In the genomic region with DNA sequence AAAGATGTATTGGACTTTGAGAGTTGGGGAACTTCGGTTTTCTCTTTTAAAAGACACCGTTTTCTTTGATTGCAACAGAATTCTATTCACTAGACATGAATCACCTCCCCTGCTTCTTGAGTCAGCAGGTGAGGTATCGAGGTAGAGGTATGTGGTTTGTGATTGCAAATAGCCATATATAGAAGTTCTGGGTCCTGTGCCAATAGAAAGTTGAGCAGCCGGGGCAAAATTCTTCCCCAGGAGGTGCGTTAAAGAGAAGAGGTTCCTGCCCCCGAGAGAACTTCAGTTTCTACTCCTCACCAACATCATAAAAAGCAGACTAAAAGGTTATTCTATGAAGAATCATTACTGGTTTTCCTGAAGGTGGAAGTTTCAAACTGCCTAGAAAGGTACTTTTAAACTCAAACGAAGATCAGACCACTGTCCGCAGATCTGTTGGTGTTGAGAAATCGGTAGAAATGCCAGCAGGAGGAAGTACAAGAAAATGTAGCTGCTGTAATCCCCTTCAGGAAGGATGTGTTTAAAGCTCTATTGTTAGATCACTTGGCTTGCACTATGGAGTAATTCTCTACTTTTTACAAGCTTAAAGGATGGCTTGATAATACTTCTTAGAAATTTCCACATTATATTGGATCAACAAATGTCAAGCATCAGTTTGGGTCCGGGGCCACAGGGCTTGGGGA, we compare ENCODE assay signal across 8 mouse cellular contexts. TPM values are rescaled to one million over a fixed set of nuclear protein-coding genes. Genes with fewer than 3 reads are reported as not detected.
A peak's percentile ranks its signal among the peaks of the same experiment; 100 is the strongest.
DNase-seq lines count a peak whose midpoint lies in the region; ATAC-seq lines count a peak whose summit lies in the region.

No protein-coding gene starts in this region.

- H3K9ac ChIP-seq in kidney, embryonic 14.5 days (ENCODE audit: low read depth, low read length), result peak overlapping the region; percentile 58
- H3K9ac ChIP-seq in forebrain, embryonic 12.5 days, result no peak overlapping the region
- no peak overlapping the region for H3K9ac ChIP-seq in limb, embryonic 12.5 days (replicated peaks)
- no peak overlapping the region for H3K9ac ChIP-seq in neural tube, embryonic 12.5 days

- H3K4me1 ChIP-seq in kidney, embryonic 14.5 days (ENCODE audit: control insufficient read depth, insufficient read depth, low read length), result 0 out of 2 replicates have a peak, but pooled peaks cover 15% of the 10 kb centered on the region
- peaks cover 9% of the 10 kb centered on the region for H3K4me1 ChIP-seq in forebrain, embryonic 12.5 days
- H3K4me1 ChIP-seq in limb, embryonic 12.5 days (replicated peaks), result peaks cover 5% of the 10 kb centered on the region; the same call in 1 of the 2 replicates
- H3K4me1 ChIP-seq in neural tube, embryonic 12.5 days, result peaks cover 11% of the 10 kb centered on the region; the same call in 1 of the 2 replicates

- H3K36me3 ChIP-seq in kidney, embryonic 14.5 days (ENCODE audit: control insufficient read depth, insufficient read depth, low read length), result no peaks in the 10 kb centered on the region
- no peaks in the 10 kb centered on the region for H3K36me3 ChIP-seq in forebrain, embryonic 12.5 days (replicated peaks)
- no peaks in the 10 kb centered on the region for H3K36me3 ChIP-seq in limb, embryonic 12.5 days
- H3K36me3 ChIP-seq in neural tube, embryonic 12.5 days, result no peaks in the 10 kb centered on the region

- H3K9me3 ChIP-seq in kidney, embryonic 14.5 days (ENCODE audit: control insufficient read depth, low read length), result no peaks in the 10 kb centered on the region
- no peaks in the 10 kb centered on the region for H3K9me3 ChIP-seq in forebrain, embryonic 12.5 days
- no peaks in the 10 kb centered on the region for H3K9me3 ChIP-seq in limb, embryonic 12.5 days
- no peaks in the 10 kb centered on the region for H3K9me3 ChIP-seq in neural tube, embryonic 12.5 days

- no peak for ATAC-seq in kidney, embryonic 14.5 days (ENCODE audit: low FRiP score, low TSS enrichment)
- ATAC-seq in forebrain, embryonic 12.5 days (ENCODE audit: low FRiP score), result no peak
- no peak for ATAC-seq in limb, embryonic 12.5 days (ENCODE audit: insufficient number of reproducible peaks, insufficient read depth, low FRiP score, low TSS enrichment, low read depth)
- no peak for ATAC-seq in neural tube, embryonic 12.5 days (ENCODE audit: low FRiP score, low read depth)

- H3K4me2 ChIP-seq in kidney, embryonic 14.5 days (replicated peaks; ENCODE audit: low read depth, low read length), result peak overlapping the region; percentile 81
- H3K4me2 ChIP-seq in forebrain, embryonic 12.5 days, result peak overlapping the region; percentile 70; the same call in 1 of the 2 replicates
- H3K4me2 ChIP-seq in limb, embryonic 12.5 days, result peak overlapping the region; percentile 74
- peak overlapping the region; percentile 73 for H3K4me2 ChIP-seq in neural tube, embryonic 12.5 days (replicated peaks)

- no peak for DNase-seq in kidney, adult 8-10 months
- no peak for DNase-seq in thymus, postnatal 4 days
- DNase-seq in yolk sac, embryonic 10.5 days (ENCODE audit: low spot score), result no peak
- DNase-seq in gastrocnemius, adult 8-10 months (ENCODE audit: low spot score in 2 of 2), result no peak

- WGBS in kidney, embryonic 14.5 days, result 38% methylated on average over 10 of the region's 10 CpGs
- WGBS in forebrain, embryonic 12.5 days, result 55% methylated on average over 10 of the region's 10 CpGs
- WGBS in limb, embryonic 12.5 days, result 58% methylated on average over 10 of the region's 10 CpGs
- 64% methylated on average over 10 of the region's 10 CpGs for WGBS in neural tube, embryonic 12.5 days

- no peak overlapping the region for H3K27ac ChIP-seq in kidney, embryonic 14.5 days (ENCODE audit: low read depth, low read length)
- no peak overlapping the region for H3K27ac ChIP-seq in forebrain, embryonic 12.5 days
- H3K27ac ChIP-seq in limb, embryonic 12.5 days, result no peak overlapping the region
- no peak overlapping the region for H3K27ac ChIP-seq in neural tube, embryonic 12.5 days

- no peaks in the 10 kb centered on the region for H3K27me3 ChIP-seq in kidney, embryonic 14.5 days (ENCODE audit: control insufficient read depth, insufficient read depth, low read length)
- peaks cover 26% of the 10 kb centered on the region for H3K27me3 ChIP-seq in forebrain, embryonic 12.5 days
- H3K27me3 ChIP-seq in limb, embryonic 12.5 days, result peaks cover 7% of the 10 kb centered on the region
- no peaks in the 10 kb centered on the region; the same call in 1 of the 2 replicates for H3K27me3 ChIP-seq in neural tube, embryonic 12.5 days (replicated peaks)

- H3K4me3 ChIP-seq in kidney, embryonic 14.5 days (ENCODE audit: low read length), result peak overlapping the region; percentile 46
- no peak overlapping the region for H3K4me3 ChIP-seq in forebrain, embryonic 12.5 days (replicated peaks)
- H3K4me3 ChIP-seq in limb, embryonic 12.5 days (replicated peaks), result peak overlapping the region; percentile 43
- peak overlapping the region; percentile 37; the same call in 1 of the 2 replicates for H3K4me3 ChIP-seq in neural tube, embryonic 12.5 days

RNA-seq across cellular contexts. Expression of a gene that starts 1.0 kb away (rescaled TPM):
- polyA plus RNA-seq in kidney, embryonic 14.5 days (2014; fragmentation: Nextera tagmentation; extraction: Ambion mirVana), result 57.3 and 64.9 TPM in 2 replicates
- polyA plus RNA-seq in forebrain, embryonic 12.5 days (2016; fragmentation: Nextera tagmentation; extraction: Ambion mirVana), result 22.1 and 26.6 TPM in 2 replicates
- 23.2 and 25.1 TPM in 2 replicates for polyA plus RNA-seq in limb, embryonic 12.5 days (2016; fragmentation: Nextera tagmentation; extraction: Ambion mirVana)
- polyA plus RNA-seq in neural tube, embryonic 12.5 days (2016; fragmentation: Nextera tagmentation; extraction: Ambion mirVana), result 32.4 and 34.9 TPM in 2 replicates
- 10 to 100 TPM in 2 of 4 experiments, 1 to 10 TPM in 2; 6.2 to 12.2 (median 10.0) TPM for total RNA-seq in gastrocnemius, adult 8-10 months (2022)
